Mouse (Mus musculus) lung, adult 2 months (tissue): ENCODE results near the gene Ccni.

Experiments
- CTCF ChIP-seq: fragments of 200-500 bp; IDR thresholded peaks from 2 replicates; pipeline ENCODE4 v1.5.1; 2011; ENCODE audit warnings: mild to moderate bottlenecking, low read length, control low read depth; ENCODE audit not compliant: insufficient read depth
- POLR2A ChIP-seq: fragments of 200-500 bp; IDR thresholded peaks from 2 replicates; pipeline ENCODE4 v1.6.1; 2011; ENCODE audit warnings: low read depth, mild to moderate bottlenecking, control low read depth, low read length, borderline replicate concordance; ENCODE audit errors: extremely low read depth

GRCm38 (mm10) chr5:93198232-93198631 is 8.1 kb downstream of the Ccni start:
- no peak for TF ChIP-seq CTCF
- no peak for TF ChIP-seq POLR2A
